Mouse (Mus musculus): ENCODE data around the gene A730015C16Rik. TPM values are rescaled to one million over a fixed set of nuclear protein-coding genes. Genes with fewer than 3 reads are reported as not detected.
A peak's percentile ranks its signal among the peaks of the same experiment; 100 is the strongest.

Gene A730015C16Rik
- polyA plus RNA-seq, 1 experiment from 2014 or later, result 1.1 TPM

GRCm38 (mm10) chr4:108834115-108834970, 14.1 kb downstream of the A730015C16Rik start, which contains the start of gene Txndc12:
TSS of gene Txndc12 (plus strand) at chr4:108834601.
- Histone ChIP-seq H3K9me3 (ENCODE audit: control insufficient read depth, low read length) (no peaks in the 10 kb centered on the region), H3K4me1 (ENCODE audit: control insufficient read depth, insufficient read depth, low read length) (peaks cover 13% of the 10 kb centered on the region; the same call in 1 of the 2 replicates), H3K36me3 (ENCODE audit: control insufficient read depth, insufficient read depth, low read length) (no peaks in the 10 kb centered on the region), H3K27me3 (ENCODE audit: control insufficient read depth, insufficient read depth, low read length) (no peaks in the 10 kb centered on the region), H3K9ac (ENCODE audit: low read length) (peak within 1 kb of the TSS; percentile 100), H3K4me2 (ENCODE audit: low read depth) (peak within 1 kb of the TSS; percentile 84), H3K27ac (ENCODE audit: low read depth, low read length) (peak within 1 kb of the TSS; percentile 99), H3K4me3 (ENCODE audit: low read depth, low read length) (peak within 1 kb of the TSS; percentile 91)
- ATAC-seq (ENCODE audit: insufficient read depth, low FRiP score, low TSS enrichment) (peak; percentile 77), DNase-seq (ENCODE audit: low spot score) (peak; percentile 90)
- WGBS, result 0% methylated on average over 34 of the region's 34 CpGs

DNA sequence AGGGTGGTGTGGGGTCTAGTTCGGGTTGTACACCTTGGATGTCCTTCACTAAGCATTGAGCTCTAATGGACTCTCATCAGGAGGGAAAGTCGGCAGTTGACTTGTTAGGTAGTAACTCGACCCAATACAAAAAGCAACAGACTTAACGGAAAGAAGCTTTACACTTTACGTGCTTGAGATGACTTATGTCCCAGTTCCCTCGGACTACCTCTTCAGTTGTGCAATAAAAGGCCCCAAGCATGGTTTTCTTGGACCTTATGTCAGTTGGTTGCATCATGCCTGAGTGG, 14.6 kb downstream of the A730015C16Rik start:
- peak overlapping the region; percentile 91 for H3K4me3 ChIP-seq (ENCODE audit: low read depth, low read length)
- H3K4me2 ChIP-seq (ENCODE audit: low read depth), result peak overlapping the region; percentile 84
- ATAC-seq (ENCODE audit: insufficient read depth, low FRiP score, low TSS enrichment) (no peak), DNase-seq (ENCODE audit: low spot score) (no peak)
- no peaks in the 10 kb centered on the region for H3K9me3 ChIP-seq (ENCODE audit: control insufficient read depth, low read length)
- H3K9ac ChIP-seq (ENCODE audit: low read length), result peak overlapping the region; percentile 100
- peak overlapping the region; percentile 99 for H3K27ac ChIP-seq (ENCODE audit: low read depth, low read length)
- no peaks in the 10 kb centered on the region for H3K36me3 ChIP-seq (ENCODE audit: control insufficient read depth, insufficient read depth, low read length)
- WGBS, result 0% methylated on average over 6 of the region's 6 CpGs
- peaks cover 13% of the 10 kb centered on the region; the same call in 1 of the 2 replicates for H3K4me1 ChIP-seq (ENCODE audit: control insufficient read depth, insufficient read depth, low read length)
- no peaks in the 10 kb centered on the region for H3K27me3 ChIP-seq (ENCODE audit: control insufficient read depth, insufficient read depth, low read length)

DNA sequence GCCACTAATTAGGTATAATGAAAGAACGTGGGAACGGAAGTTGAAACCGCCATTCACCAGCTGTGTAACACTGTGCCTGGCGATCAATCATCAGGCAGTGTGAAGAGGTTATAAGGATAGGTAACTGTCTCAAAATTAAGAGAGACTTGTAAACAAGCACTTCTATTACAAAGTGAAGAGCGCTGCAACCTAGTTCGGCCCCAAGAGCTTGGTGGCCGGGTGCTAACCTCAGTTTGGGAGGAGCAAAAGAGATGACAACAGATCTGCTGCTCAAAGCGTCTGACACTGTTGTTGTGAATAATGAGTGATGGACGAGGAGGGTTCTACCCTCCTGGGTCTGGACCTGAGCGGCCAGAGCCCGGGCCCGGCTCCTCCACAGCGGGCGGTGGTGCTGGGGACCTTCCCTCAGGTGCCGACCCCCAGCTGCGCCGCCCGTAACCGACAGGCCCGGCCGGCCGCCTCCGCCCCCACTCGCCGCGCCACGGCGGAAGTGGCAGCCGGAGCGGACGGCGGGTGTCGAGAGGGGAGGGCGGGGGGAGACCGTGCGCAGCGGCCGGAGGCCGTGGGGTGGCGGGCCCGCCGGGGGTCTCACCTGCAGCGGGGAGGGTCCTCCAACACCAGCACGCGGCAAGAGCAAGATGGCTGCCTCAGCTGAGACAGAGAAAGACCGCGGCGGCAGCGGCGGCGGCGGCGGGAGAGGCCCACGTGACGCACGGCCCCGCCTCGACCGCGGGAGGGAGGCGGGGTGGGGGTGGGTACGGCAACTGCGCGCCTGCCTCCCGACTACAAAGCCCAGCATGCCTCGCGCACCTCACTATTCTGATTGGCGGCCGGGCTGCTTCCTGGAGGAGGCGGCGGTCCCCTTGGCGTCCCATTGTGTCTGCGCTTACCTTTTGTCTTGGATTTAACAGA, 15.2 kb downstream of the A730015C16Rik start, which contains the start of gene Btf3l4:
TSS of gene Btf3l4 (minus strand) at position 699 of the 912 bp plus-strand sequence.
- H3K9ac ChIP-seq (ENCODE audit: low read length), result peak within 1 kb of the TSS; percentile 100
- no peaks in the 10 kb centered on the region for H3K9me3 ChIP-seq (ENCODE audit: control insufficient read depth, low read length)
- peak; percentile 97 for DNase-seq (ENCODE audit: low spot score)
- under 1% methylated on average over 55 of the region's 73 CpGs for WGBS
- H3K27me3 ChIP-seq (ENCODE audit: control insufficient read depth, insufficient read depth, low read length), result no peaks in the 10 kb centered on the region
- H3K27ac ChIP-seq (ENCODE audit: low read depth, low read length), result peak within 1 kb of the TSS; percentile 99
- H3K36me3 ChIP-seq (ENCODE audit: control insufficient read depth, insufficient read depth, low read length), result no peaks in the 10 kb centered on the region
- H3K4me1 ChIP-seq (ENCODE audit: control insufficient read depth, insufficient read depth, low read length), result peaks cover 13% of the 10 kb centered on the region; the same call in 1 of the 2 replicates
- peak; percentile 95 for ATAC-seq (ENCODE audit: insufficient read depth, low FRiP score, low TSS enrichment)
- peak within 1 kb of the TSS; percentile 84 for H3K4me2 ChIP-seq (ENCODE audit: low read depth)
- H3K4me3 ChIP-seq (ENCODE audit: low read depth, low read length), result peak within 1 kb of the TSS; percentile 91

- Histone ChIP-seq H3K4me2 (ENCODE audit: low read depth) (no peak overlapping the region), H3K27me3 (ENCODE audit: control insufficient read depth, insufficient read depth, low read length) (no peaks in the 10 kb centered on the region), H3K36me3 (ENCODE audit: control insufficient read depth, insufficient read depth, low read length) (peaks cover 4% of the 10 kb centered on the region; the same call in 1 of the 2 replicates), H3K4me1 (ENCODE audit: control insufficient read depth, insufficient read depth, low read length) (peaks cover 11% of the 10 kb centered on the region; the same call in 1 of the 2 replicates), H3K27ac (ENCODE audit: low read depth, low read length) (no peak overlapping the region), H3K4me3 (ENCODE audit: low read depth, low read length) (no peak overlapping the region), H3K9ac (ENCODE audit: low read length) (no peak overlapping the region), H3K9me3 (ENCODE audit: control insufficient read depth, low read length) (no peaks in the 10 kb centered on the region)
- ATAC-seq (ENCODE audit: insufficient read depth, low FRiP score, low TSS enrichment) (no peak), DNase-seq (ENCODE audit: low spot score) (no peak)
- WGBS, result 89% methylated on average over 1 of the region's 1 CpGs
Measured at GRCm38 (mm10) chr4:108830698-108831097, 17.7 kb downstream of the A730015C16Rik start.

GRCm38 (mm10) chr4:108826643-108827042, 21.8 kb downstream of the A730015C16Rik start:
- peaks cover 12% of the 10 kb centered on the region for H3K36me3 ChIP-seq (ENCODE audit: control insufficient read depth, insufficient read depth, low read length)
- H3K4me3 ChIP-seq (ENCODE audit: low read depth, low read length), result no peak overlapping the region
- no peak overlapping the region for H3K27ac ChIP-seq (ENCODE audit: low read depth, low read length)
- DNase-seq (ENCODE audit: low spot score), result no peak
- no peak for ATAC-seq (ENCODE audit: insufficient read depth, low FRiP score, low TSS enrichment)
- peaks cover 2% of the 10 kb centered on the region; the same call in 1 of the 2 replicates for H3K4me1 ChIP-seq (ENCODE audit: control insufficient read depth, insufficient read depth, low read length)
- no peak overlapping the region for H3K9ac ChIP-seq (ENCODE audit: low read length)
- no peaks in the 10 kb centered on the region for H3K9me3 ChIP-seq (ENCODE audit: control insufficient read depth, low read length)
- WGBS, result 92% methylated on average over 2 of the region's 2 CpGs
- H3K27me3 ChIP-seq (ENCODE audit: control insufficient read depth, insufficient read depth, low read length), result no peaks in the 10 kb centered on the region
- no peak overlapping the region for H3K4me2 ChIP-seq (ENCODE audit: low read depth)

- Histone ChIP-seq H3K4me3 (ENCODE audit: low read depth, low read length) (no peak overlapping the region), H3K27me3 (ENCODE audit: control insufficient read depth, insufficient read depth, low read length) (no peaks in the 10 kb centered on the region), H3K36me3 (ENCODE audit: control insufficient read depth, insufficient read depth, low read length) (peaks cover 12% of the 10 kb centered on the region), H3K9me3 (ENCODE audit: control insufficient read depth, low read length) (no peaks in the 10 kb centered on the region), H3K4me2 (ENCODE audit: low read depth) (no peak overlapping the region), H3K9ac (ENCODE audit: low read length) (no peak overlapping the region), H3K27ac (ENCODE audit: low read depth, low read length) (no peak overlapping the region), H3K4me1 (ENCODE audit: control insufficient read depth, insufficient read depth, low read length) (no peaks in the 10 kb centered on the region)
- no peak for DNase-seq (ENCODE audit: low spot score)
- no peak for ATAC-seq (ENCODE audit: insufficient read depth, low FRiP score, low TSS enrichment)
- 91% methylated on average over 1 of the region's 1 CpGs for WGBS
Measured at GRCm38 (mm10) chr4:108826096-108826495, 22.3 kb downstream of the A730015C16Rik start.

- H3K4me2 ChIP-seq (ENCODE audit: low read depth), result no peak overlapping the region
- H3K4me1 ChIP-seq (ENCODE audit: control insufficient read depth, insufficient read depth, low read length), result no peaks in the 10 kb centered on the region
- H3K9me3 ChIP-seq (ENCODE audit: control insufficient read depth, low read length), result no peaks in the 10 kb centered on the region
- ATAC-seq (ENCODE audit: insufficient read depth, low FRiP score, low TSS enrichment) (no peak), DNase-seq (ENCODE audit: low spot score) (no peak)
- WGBS, result 96% methylated on average over 3 of the region's 3 CpGs
- H3K27ac ChIP-seq (ENCODE audit: low read depth, low read length), result no peak overlapping the region
- H3K36me3 ChIP-seq (ENCODE audit: control insufficient read depth, insufficient read depth, low read length), result peaks cover 12% of the 10 kb centered on the region
- H3K4me3 ChIP-seq (ENCODE audit: low read depth, low read length), result no peak overlapping the region
- H3K27me3 ChIP-seq (ENCODE audit: control insufficient read depth, insufficient read depth, low read length), result no peaks in the 10 kb centered on the region
- no peak overlapping the region for H3K9ac ChIP-seq (ENCODE audit: low read length)
Measured at GRCm38 (mm10) chr4:108825677-108826076, 22.7 kb downstream of the A730015C16Rik start.

DNA sequence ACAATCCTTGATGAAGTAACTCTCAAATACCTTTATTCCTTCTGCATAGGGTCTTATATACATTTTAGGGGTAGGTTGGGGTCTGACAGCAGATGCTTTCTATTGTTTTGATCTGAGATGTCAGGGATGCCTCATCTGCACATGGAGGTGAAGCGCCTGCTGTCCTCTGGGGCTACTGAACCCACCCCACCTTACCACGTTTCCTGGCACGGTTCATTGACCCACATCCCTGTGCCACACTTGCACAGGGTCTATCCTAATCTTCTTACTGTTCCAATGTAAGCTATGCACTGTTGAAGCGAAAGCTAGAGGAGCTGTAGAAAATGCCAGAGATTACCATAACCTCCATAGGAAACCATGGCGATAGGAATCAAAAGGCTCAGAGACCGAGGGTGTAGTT, 36.9 kb downstream of the A730015C16Rik start:
- ATAC-seq (ENCODE audit: insufficient read depth, low FRiP score, low TSS enrichment), result no peak
- WGBS, result 73% methylated on average over 6 of the region's 6 CpGs
- DNase-seq (ENCODE audit: low spot score), result no peak
- Histone ChIP-seq H3K9ac (ENCODE audit: low read length) (no peak overlapping the region), H3K9me3 (ENCODE audit: control insufficient read depth, low read length) (no peaks in the 10 kb centered on the region), H3K4me1 (ENCODE audit: control insufficient read depth, insufficient read depth, low read length) (no peaks in the 10 kb centered on the region), H3K4me2 (ENCODE audit: low read depth) (no peak overlapping the region), H3K36me3 (ENCODE audit: control insufficient read depth, insufficient read depth, low read length) (peaks cover 4% of the 10 kb centered on the region), H3K4me3 (ENCODE audit: low read depth, low read length) (no peak overlapping the region), H3K27ac (ENCODE audit: low read depth, low read length) (no peak overlapping the region), H3K27me3 (ENCODE audit: control insufficient read depth, insufficient read depth, low read length) (no peaks in the 10 kb centered on the region)
